Mouse (Mus musculus): ENCODE results near the gene Wapl. TPM values are rescaled to one million over a fixed set of nuclear protein-coding genes. Genes with fewer than 3 reads are reported as not detected.

Wapl gene
- polyA plus RNA-seq, 1 experiment: 231 TPM

DNA sequence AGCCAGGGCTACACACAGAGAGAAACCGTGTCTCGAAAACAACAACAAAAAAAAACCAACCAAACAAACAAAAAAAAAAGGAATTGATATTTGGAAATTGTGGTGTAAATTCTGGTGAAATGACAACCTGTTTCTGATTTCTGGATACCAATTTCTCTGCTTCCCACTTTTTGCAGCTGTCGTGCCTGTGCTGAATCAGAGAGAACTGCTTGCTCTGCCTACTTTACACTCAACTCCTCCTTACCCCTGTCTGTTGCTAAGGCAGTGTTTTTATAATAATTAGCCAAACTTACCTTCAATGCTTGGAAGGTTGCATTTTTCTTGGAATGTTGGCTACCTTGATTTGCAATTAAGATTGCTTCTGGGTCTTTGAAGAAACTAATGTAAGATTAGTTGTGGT, 38.3 kb downstream of the Wapl start:
- peak overlapping the region; percentile 94 for H3K27ac ChIP-seq (ENCODE audit: insufficient read depth, low read length)
- no peak for TF ChIP-seq CTCF (IDR thresholded peaks at IDR 0.05; ENCODE audit: low read depth, low read length)
- no peak for TF ChIP-seq EP300 (IDR thresholded peaks at IDR 0.05; ENCODE audit: insufficient read depth, low read depth, low read length)
- no peak for TF ChIP-seq POLR2A (IDR thresholded peaks at IDR 0.05; ENCODE audit: insufficient read depth, low read length)
- H3K27me3 ChIP-seq (ENCODE audit: control insufficient read depth, insufficient read depth, low read length, poor library complexity, severe bottlenecking): no peaks in the 10 kb centered on the region
- H3K36me3 ChIP-seq (ENCODE audit: control insufficient read depth, insufficient read depth, low read length, poor library complexity, severe bottlenecking): peaks cover 15% of the 10 kb centered on the region
- H3K4me1 ChIP-seq (ENCODE audit: control insufficient read depth, insufficient read depth, low read length): no peaks in the 10 kb centered on the region
- peak overlapping the region; percentile 3; the same call in 1 of the 2 replicates for H3K9ac ChIP-seq (ENCODE audit: low read depth, poor library complexity, severe bottlenecking)
- H3K4me3 ChIP-seq (ENCODE audit: low read depth, low read length): no peak overlapping the region
- H3K9me3 ChIP-seq (replicated peaks; ENCODE audit: control insufficient read depth, insufficient read depth, low read length, poor library complexity, severe bottlenecking): no peaks in the 10 kb centered on the region

DNA sequence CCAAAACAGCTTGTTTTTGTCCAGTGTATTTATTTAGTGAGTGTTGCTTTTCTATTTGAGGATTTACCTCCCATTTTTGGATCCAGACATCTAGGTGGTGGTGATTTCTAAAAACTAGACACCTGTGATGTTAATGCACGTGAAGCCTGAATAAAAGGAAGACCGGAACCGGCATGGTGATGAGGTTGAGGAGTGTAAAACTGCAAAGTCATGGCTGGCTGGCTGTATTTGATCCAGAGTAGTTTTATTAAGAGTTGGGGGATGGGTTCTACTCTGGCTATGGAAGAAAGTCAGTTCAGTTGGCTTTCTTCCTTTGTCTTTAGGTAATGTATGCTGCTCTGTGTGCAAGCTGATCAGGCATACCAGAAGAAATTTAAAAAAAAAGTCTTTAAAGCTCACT, 39.1 kb downstream of the Wapl start:
- H3K36me3 ChIP-seq (ENCODE audit: control insufficient read depth, insufficient read depth, low read length, poor library complexity, severe bottlenecking): peaks cover 16% of the 10 kb centered on the region
- no peaks in the 10 kb centered on the region for H3K4me1 ChIP-seq (ENCODE audit: control insufficient read depth, insufficient read depth, low read length)
- no peak overlapping the region for H3K4me3 ChIP-seq (ENCODE audit: low read depth, low read length)
- TF ChIP-seq POLR2A (IDR thresholded peaks at IDR 0.05; ENCODE audit: insufficient read depth, low read length): no peak
- TF ChIP-seq EP300 (IDR thresholded peaks at IDR 0.05; ENCODE audit: insufficient read depth, low read depth, low read length): no peak
- no peak for TF ChIP-seq CTCF (IDR thresholded peaks at IDR 0.05; ENCODE audit: low read depth, low read length)
- peak overlapping the region; percentile 77 for H3K9ac ChIP-seq (ENCODE audit: low read depth, poor library complexity, severe bottlenecking)
- H3K27me3 ChIP-seq (ENCODE audit: control insufficient read depth, insufficient read depth, low read length, poor library complexity, severe bottlenecking): no peaks in the 10 kb centered on the region
- H3K9me3 ChIP-seq (replicated peaks; ENCODE audit: control insufficient read depth, insufficient read depth, low read length, poor library complexity, severe bottlenecking): no peaks in the 10 kb centered on the region
- H3K27ac ChIP-seq (ENCODE audit: insufficient read depth, low read length): peak overlapping the region; percentile 94

DNA sequence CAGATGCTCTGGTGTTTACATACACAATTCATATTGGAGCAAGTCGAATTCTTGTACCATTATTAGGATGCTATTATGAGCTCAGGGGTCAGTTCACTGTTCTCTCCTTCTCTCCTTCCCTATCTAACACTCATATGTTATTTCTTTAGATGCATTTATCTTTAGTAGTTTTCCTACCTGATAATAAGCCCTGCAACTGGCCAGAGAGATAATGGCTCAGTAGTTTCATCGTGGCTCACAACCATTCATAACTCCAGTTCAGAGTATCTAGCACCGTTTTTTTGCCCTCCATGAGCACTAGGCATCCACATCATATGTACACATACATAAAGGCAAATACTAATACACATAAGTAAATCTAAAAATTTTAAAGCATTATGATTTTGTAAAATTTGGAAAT, 44.4 kb downstream of the Wapl start:
- Histone ChIP-seq H3K4me3 (ENCODE audit: low read depth, low read length) (no peak overlapping the region), H3K36me3 (ENCODE audit: control insufficient read depth, insufficient read depth, low read length, poor library complexity, severe bottlenecking) (peaks cover 18% of the 10 kb centered on the region), H3K27me3 (ENCODE audit: control insufficient read depth, insufficient read depth, low read length, poor library complexity, severe bottlenecking) (no peaks in the 10 kb centered on the region), H3K9me3 (replicated peaks; ENCODE audit: control insufficient read depth, insufficient read depth, low read length, poor library complexity, severe bottlenecking) (no peaks in the 10 kb centered on the region), H3K27ac (ENCODE audit: insufficient read depth, low read length) (no peak overlapping the region), H3K4me1 (ENCODE audit: control insufficient read depth, insufficient read depth, low read length) (no peaks in the 10 kb centered on the region), H3K9ac (ENCODE audit: low read depth, poor library complexity, severe bottlenecking) (no peak overlapping the region)
- TF ChIP-seq EP300 (IDR thresholded peaks at IDR 0.05; ENCODE audit: insufficient read depth, low read depth, low read length): no peak
- no peak for TF ChIP-seq POLR2A (IDR thresholded peaks at IDR 0.05; ENCODE audit: insufficient read depth, low read length)
- no peak for TF ChIP-seq CTCF (IDR thresholded peaks at IDR 0.05; ENCODE audit: low read depth, low read length)

DNA sequence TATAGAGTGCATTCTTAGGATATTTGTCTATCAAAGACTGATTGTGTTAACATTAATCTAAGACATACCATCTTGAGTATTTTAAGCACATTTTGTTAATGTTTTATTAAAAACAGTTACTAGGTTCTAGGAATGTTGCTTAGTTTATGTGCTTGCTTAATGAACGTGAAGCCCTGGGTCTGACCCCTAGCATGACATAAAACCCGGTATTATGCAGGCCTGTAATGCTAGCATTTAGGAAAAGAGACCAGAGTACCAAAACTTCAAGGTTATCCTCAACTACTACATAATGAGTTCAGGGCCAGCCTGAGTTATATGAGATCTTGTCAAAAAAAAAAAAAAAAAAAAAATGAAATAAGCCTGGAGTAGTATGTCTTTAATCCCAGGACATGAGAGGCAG, 54.0 kb downstream of the Wapl start:
- Histone ChIP-seq H3K9ac (ENCODE audit: low read depth, poor library complexity, severe bottlenecking) (no peak overlapping the region), H3K4me1 (ENCODE audit: control insufficient read depth, insufficient read depth, low read length) (no peaks in the 10 kb centered on the region), H3K27ac (ENCODE audit: insufficient read depth, low read length) (no peak overlapping the region), H3K36me3 (ENCODE audit: control insufficient read depth, insufficient read depth, low read length, poor library complexity, severe bottlenecking) (peaks cover 31% of the 10 kb centered on the region), H3K27me3 (ENCODE audit: control insufficient read depth, insufficient read depth, low read length, poor library complexity, severe bottlenecking) (no peaks in the 10 kb centered on the region), H3K4me3 (ENCODE audit: low read depth, low read length) (no peak overlapping the region), H3K9me3 (replicated peaks; ENCODE audit: control insufficient read depth, insufficient read depth, low read length, poor library complexity, severe bottlenecking) (no peaks in the 10 kb centered on the region)
- TF ChIP-seq EP300 (IDR thresholded peaks at IDR 0.05; ENCODE audit: insufficient read depth, low read depth, low read length) (no peak), POLR2A (IDR thresholded peaks at IDR 0.05; ENCODE audit: insufficient read depth, low read length) (no peak), CTCF (IDR thresholded peaks at IDR 0.05; ENCODE audit: low read depth, low read length) (no peak)

DNA sequence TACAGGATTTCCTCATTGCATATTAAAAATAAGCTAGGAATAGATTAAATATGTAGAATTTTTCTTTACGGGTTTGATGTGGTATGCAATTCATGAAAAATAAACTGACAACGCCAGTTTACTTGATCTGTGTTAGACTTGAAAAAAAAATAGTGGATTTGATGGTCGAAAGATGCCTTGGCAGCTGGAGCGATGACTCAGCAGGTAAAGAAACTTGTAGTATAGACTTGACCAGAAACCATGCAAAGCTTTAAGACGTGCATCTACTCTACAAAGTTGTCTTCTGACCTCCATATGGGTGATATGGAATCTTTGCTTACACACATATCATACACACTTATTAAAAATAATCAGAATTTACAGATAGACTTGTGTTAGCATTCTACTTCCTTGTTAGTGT, 61.7 kb downstream of the Wapl start:
- Histone ChIP-seq H3K4me1 (ENCODE audit: control insufficient read depth, insufficient read depth, low read length) (no peaks in the 10 kb centered on the region), H3K4me3 (ENCODE audit: low read depth, low read length) (no peak overlapping the region), H3K9ac (ENCODE audit: low read depth, poor library complexity, severe bottlenecking) (no peak overlapping the region), H3K27me3 (ENCODE audit: control insufficient read depth, insufficient read depth, low read length, poor library complexity, severe bottlenecking) (no peaks in the 10 kb centered on the region), H3K9me3 (replicated peaks; ENCODE audit: control insufficient read depth, insufficient read depth, low read length, poor library complexity, severe bottlenecking) (no peaks in the 10 kb centered on the region), H3K36me3 (ENCODE audit: control insufficient read depth, insufficient read depth, low read length, poor library complexity, severe bottlenecking) (peaks cover 42% of the 10 kb centered on the region), H3K27ac (ENCODE audit: insufficient read depth, low read length) (no peak overlapping the region)
- TF ChIP-seq POLR2A (IDR thresholded peaks at IDR 0.05; ENCODE audit: insufficient read depth, low read length): no peak
- TF ChIP-seq CTCF (IDR thresholded peaks at IDR 0.05; ENCODE audit: low read depth, low read length): no peak
- no peak for TF ChIP-seq EP300 (IDR thresholded peaks at IDR 0.05; ENCODE audit: insufficient read depth, low read depth, low read length)

DNA sequence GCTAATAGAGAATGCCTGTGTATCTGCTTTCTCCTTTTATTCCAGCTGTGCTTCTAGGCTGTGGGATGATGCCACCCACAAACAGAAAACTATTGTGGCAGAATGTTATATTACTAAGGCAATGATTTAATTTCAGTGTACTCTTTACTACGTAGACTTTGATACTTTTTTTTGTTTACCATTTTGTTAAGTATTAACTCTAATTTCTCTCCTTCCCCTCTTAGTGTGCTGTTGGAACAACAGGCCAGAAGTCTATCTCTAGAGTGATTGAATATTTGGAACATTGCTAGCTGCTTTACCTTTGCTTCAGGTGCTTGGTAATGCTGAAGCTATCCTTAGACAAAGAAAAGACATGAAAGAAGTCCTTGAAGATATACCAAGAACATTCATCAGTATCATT, 71.7 kb downstream of the Wapl start:
- H3K4me3 ChIP-seq (ENCODE audit: low read depth, low read length): no peak overlapping the region
- no peaks in the 10 kb centered on the region for H3K4me1 ChIP-seq (ENCODE audit: control insufficient read depth, insufficient read depth, low read length)
- no peaks in the 10 kb centered on the region for H3K27me3 ChIP-seq (ENCODE audit: control insufficient read depth, insufficient read depth, low read length, poor library complexity, severe bottlenecking)
- H3K9ac ChIP-seq (ENCODE audit: low read depth, poor library complexity, severe bottlenecking): no peak overlapping the region
- no peaks in the 10 kb centered on the region for H3K9me3 ChIP-seq (replicated peaks; ENCODE audit: control insufficient read depth, insufficient read depth, low read length, poor library complexity, severe bottlenecking)
- H3K27ac ChIP-seq (ENCODE audit: insufficient read depth, low read length): no peak overlapping the region
- TF ChIP-seq EP300 (IDR thresholded peaks at IDR 0.05; ENCODE audit: insufficient read depth, low read depth, low read length): no peak
- TF ChIP-seq POLR2A (IDR thresholded peaks at IDR 0.05; ENCODE audit: insufficient read depth, low read length): no peak
- TF ChIP-seq CTCF (IDR thresholded peaks at IDR 0.05; ENCODE audit: low read depth, low read length): no peak
- H3K36me3 ChIP-seq (ENCODE audit: control insufficient read depth, insufficient read depth, low read length, poor library complexity, severe bottlenecking): peaks cover 44% of the 10 kb centered on the region
